Mouse (Mus musculus): ENCODE data around the gene Kcnn1.

DNA sequence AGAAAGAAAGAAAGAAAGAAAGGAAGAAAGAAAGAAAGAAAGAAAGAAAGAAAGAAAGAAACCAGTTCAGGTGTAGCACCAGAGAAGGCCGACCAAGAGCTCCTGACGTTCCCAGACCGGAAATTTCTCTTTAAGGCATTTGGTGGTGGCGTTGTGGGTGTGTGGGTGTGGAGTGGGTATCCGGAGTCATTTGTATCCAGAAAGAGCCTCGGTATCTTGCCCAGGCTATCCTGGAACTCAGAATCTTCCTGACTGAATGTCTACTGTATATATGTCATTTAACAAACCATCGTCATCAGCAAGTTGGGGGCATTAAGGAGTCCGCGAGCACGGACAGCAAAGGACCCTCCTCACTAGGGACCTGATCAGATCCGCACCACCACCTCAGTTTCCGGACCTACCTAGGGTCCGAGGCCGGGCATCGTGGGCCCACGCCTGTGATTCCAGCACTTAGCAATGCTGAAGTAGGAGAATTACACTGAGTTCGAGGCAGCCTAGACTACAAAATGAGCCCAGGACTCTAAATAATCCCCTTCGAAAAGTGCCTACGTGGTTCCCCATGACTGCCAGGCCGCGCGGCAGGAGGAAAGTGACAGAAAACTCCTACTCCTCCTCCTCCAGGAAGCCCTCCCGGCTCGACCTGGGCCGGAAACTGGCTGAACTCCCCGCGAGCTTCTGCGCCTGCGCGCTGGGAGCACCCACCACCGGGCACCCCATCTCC is 9.7 kb upstream of the Kcnn1 start:
- TF ChIP-seq MYOG (IDR thresholded peaks at IDR 0.05; ENCODE audit: control insufficient read depth, extremely low read depth, insufficient read length) (no peak), CTCF (IDR thresholded peaks at IDR 0.05; ENCODE audit: control insufficient read depth, insufficient read depth, insufficient read length) (no peak), MAX (IDR thresholded peaks at IDR 0.05) (no peak), MYOD1 (IDR thresholded peaks at IDR 0.05; ENCODE audit: control insufficient read depth, insufficient read length, low read depth) (no peak), CEBPB (IDR thresholded peaks at IDR 0.05; ENCODE audit: low read depth) (no peak), FOSL1 (IDR thresholded peaks at IDR 0.05; ENCODE audit: insufficient read depth, low read length, poor library complexity, severe bottlenecking) (no peak), USF1 (IDR thresholded peaks at IDR 0.05; ENCODE audit: low read depth) (no peak)
